ENCODE assay signal across 34 mouse cellular contexts in the genomic region with DNA sequence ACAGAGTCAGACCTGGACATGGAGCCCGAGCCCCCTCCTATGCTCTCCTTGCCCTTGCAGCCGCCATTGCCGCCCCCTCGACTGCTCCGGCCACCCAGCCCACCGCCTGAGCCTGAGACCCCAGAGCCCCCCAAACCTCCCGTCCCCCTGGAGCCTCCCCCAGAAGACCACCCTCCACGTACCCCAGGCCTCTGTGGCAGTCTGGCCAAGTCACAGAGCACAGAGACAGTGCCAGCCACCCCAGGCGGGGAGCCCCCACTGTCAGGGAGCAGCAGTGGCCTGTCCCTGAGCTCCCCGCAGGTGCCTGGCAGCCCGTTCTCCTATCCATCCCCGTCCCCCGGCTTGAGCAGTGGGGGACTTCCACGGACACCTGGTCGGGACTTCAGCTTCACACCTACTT. TPM values are rescaled to one million over a fixed set of nuclear protein-coding genes. Genes with fewer than 3 reads are reported as not detected.
"Had no signal": no experiment of that assay in that cellular context is flagged by ENCODE, and none has a peak within 500 bp of the region (broad histone marks: within the 10 kb centered on the region; RNA-seq: fewer than 3 reads in every experiment).

No protein-coding gene starts in this region.

- H3K9me3 ChIP-seq: heart, embryonic 10.5 days; heart, embryonic 12.5 days; hindbrain, embryonic 10.5 days; hindbrain, embryonic 12.5 days; hindbrain, embryonic 15.5 days; intestine, embryonic 15.5 days; limb, embryonic 10.5 days; limb, embryonic 12.5 days; liver, embryonic 13.5 days; liver, embryonic 15.5 days had no signal

- H3K27ac ChIP-seq: heart, adult 2 months; heart, embryonic 10.5 days; hindbrain, embryonic 10.5 days; hindbrain, embryonic 12.5 days; hindbrain, embryonic 15.5 days; intestine, embryonic 15.5 days; layer of hippocampus, adult 2 months; left cerebral cortex, adult 2 months; limb, embryonic 10.5 days; limb, embryonic 12.5 days; liver, embryonic 13.5 days; liver, embryonic 15.5 days had no signal

- ATAC-seq: inflammation-experienced regulatory T-cells, adult 6 months; intestine, embryonic 15.5 days; intestine, postnatal 0 days had no signal

- DNase-seq: gastrocnemius, postnatal 10 days; gastrocnemius, postnatal 25 days; heart, adult 2 months; heart, postnatal 10 days; heart, postnatal 4 days; kidney, adult 18-20 months; kidney, adult 8-10 months; kidney, postnatal 25 days; kidney, postnatal 4 days; liver; liver, embryonic 13.5 days had no signal

- H3K4me2 ChIP-seq: heart, embryonic 12.5 days; hindbrain, embryonic 12.5 days; hindbrain, embryonic 15.5 days; intestine, embryonic 15.5 days; limb, embryonic 12.5 days; liver, embryonic 11.5 days; liver, embryonic 13.5 days; liver, embryonic 15.5 days had no signal

- H3K4me3 ChIP-seq: heart, adult 2 months; heart, embryonic 10.5 days; heart, embryonic 12.5 days; hindbrain, embryonic 10.5 days; hindbrain, embryonic 12.5 days; hindbrain, embryonic 15.5 days; intestine, embryonic 15.5 days; layer of hippocampus, adult 2 months; left cerebral cortex, adult 2 months; limb, embryonic 10.5 days; limb, embryonic 12.5 days; liver, embryonic 13.5 days; liver, embryonic 15.5 days had no signal

- H3K27me3 ChIP-seq: heart, embryonic 12.5 days; hindbrain, embryonic 12.5 days; hindbrain, embryonic 15.5 days; intestine, embryonic 15.5 days; limb, embryonic 12.5 days; liver, embryonic 13.5 days; liver, embryonic 15.5 days had no signal

- H3K9ac ChIP-seq: heart, embryonic 12.5 days; hindbrain, embryonic 12.5 days; hindbrain, embryonic 15.5 days; intestine, embryonic 15.5 days; limb, embryonic 12.5 days; liver, embryonic 13.5 days; liver, embryonic 15.5 days had no signal

- H3K4me1 ChIP-seq: hindbrain, embryonic 10.5 days; hindbrain, embryonic 12.5 days; hindbrain, embryonic 15.5 days; intestine, embryonic 15.5 days; limb, embryonic 10.5 days; limb, embryonic 12.5 days; liver, embryonic 13.5 days had no signal

RNA-seq across cellular contexts. Expression of gene Hpd, which starts 22.7 kb away (rescaled TPM):
- total RNA-seq: gastrocnemius, postnatal 25 days; granulocyte monocyte progenitor cell, adult 5-6 weeks; heart, adult 2 months; heart, postnatal 10 days; heart, postnatal 25 days; heart, postnatal 4 days; layer of hippocampus, adult 2 months; layer of hippocampus, postnatal 25 days; left cerebral cortex, adult 2 months; left cerebral cortex, postnatal 14 days; left cerebral cortex, postnatal 36 days had no signal
- polyA plus RNA-seq: frontal cortex, adult 2 months; heart, embryonic 12.5 days; heart, embryonic 14.5 days; hindbrain, embryonic 10.5 days; hindbrain, embryonic 12.5 days; hindbrain, embryonic 15.5 days; inflammation-experienced regulatory T-cells, adult 6 months; kidney, embryonic 14.5 days; limb, embryonic 10.5 days; limb, embryonic 12.5 days; limb, embryonic 14.5 days had no signal
